Mouse (Mus musculus) olfactory bulb, adult 2 months (tissue): ENCODE results near the gene Tent5b.

Source experiments
- CTCF ChIP-seq: fragments of 200-500 bp; IDR thresholded peaks from 2 replicates; pipeline ENCODE4 v1.5.1; 2012; ENCODE audit warnings: low read depth, mild to moderate bottlenecking, low read length, moderate library complexity; ENCODE audit not compliant: insufficient read depth
- POLR2A ChIP-seq: fragments of 200-500 bp; IDR thresholded peaks from 2 replicates; pipeline ENCODE4 v1.6.1; 2012; ENCODE audit warnings: mild to moderate bottlenecking, low read depth, low read length, moderate library complexity; ENCODE audit not compliant: insufficient read depth

- TF ChIP-seq POLR2A (no peak), CTCF (no peak)
Observed at GRCm38 (mm10) chr4:133532777-133533176, 52.8 kb downstream of the Tent5b start.
